Mouse (Mus musculus) right cerebral cortex, postnatal 14 days (tissue): ENCODE data around the gene Cacna1c.
A peak's percentile ranks its signal among the peaks of the same experiment; 100 is the strongest.

Source experiments
- DNase-seq: peaks from one replicate; pipeline ENCODE4 v3.0.0; 2022

Gene Cacna1c

DNA sequence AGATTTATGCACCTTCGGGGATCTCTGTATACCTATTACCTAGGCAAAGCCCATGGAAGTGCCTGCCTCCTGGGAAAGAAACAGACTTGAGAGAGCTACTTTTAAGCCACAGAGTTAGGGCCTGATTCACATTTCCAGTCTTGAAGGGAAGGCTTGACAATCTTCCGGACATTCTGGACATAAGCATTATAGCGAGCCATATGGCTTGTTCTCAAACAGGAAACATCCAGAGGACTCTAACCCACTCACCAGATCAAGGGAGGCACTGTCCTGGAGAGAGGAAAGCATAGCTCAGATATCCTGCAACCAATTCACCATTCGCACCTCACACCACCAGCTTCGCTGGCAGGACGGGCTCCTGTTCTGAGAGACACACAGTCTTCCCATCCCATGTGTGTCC lies 302.2 kb downstream of the Cacna1c start:
- no peak for DNase-seq

DNA sequence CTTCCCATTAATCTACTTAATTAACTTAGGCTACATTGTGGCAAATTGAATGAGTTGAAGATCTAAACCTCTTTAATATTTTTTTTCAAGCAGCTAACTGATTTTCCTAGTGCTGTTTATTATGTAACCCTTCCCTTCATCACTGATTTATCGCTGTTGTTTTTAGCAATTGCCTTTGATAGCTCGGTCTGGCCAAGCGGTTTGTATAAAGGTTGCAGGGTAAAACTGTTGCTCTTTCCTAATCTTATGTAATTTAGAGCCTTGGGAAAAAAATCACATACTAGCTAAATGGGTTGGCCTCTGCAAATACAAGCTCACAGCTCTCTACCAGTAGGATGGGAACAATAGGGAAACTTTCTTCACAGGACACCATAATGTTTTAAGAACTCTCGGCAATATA lies 306.8 kb downstream of the Cacna1c start:
- no peak for DNase-seq

DNA sequence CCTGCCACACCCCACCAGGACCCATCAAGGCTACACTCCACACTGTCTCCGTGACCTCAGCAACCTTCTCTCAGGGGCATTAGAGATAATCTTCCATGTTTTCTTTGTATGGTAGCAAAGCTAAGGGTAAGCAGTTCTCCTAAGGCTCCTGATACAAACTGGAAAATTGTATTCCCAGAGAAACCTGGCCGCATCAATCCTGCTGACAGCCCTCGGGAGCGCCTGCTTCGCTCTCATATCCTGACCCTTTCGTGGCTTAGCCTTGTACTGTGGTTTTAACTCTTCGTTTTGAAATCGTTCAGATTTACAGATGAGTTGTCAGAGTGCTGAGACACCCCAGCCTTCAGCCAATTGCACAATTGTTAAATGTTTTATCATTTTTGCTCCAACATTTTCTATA lies 309.2 kb downstream of the Cacna1c start:
- no peak for DNase-seq

DNA sequence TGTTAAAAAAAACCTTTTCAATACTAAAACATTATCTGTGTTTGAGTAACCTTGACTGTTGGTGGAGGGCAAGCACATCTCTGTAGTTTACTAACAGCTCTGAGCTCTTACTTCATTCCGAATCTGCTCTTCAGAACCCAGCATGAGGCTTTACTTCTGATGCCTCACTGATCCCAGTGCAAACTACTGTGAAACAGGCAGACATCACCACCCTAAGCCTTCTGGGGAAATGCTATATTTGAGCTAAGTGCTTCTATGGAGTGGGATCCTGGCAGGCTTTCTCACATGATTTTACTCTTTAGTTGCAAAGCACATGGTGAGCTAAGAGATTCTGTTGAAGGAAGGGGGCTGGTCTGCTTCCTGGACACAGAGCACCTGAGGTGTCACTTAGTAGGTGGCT lies 311.3 kb downstream of the Cacna1c start:
- DNase-seq: no peak

DNA sequence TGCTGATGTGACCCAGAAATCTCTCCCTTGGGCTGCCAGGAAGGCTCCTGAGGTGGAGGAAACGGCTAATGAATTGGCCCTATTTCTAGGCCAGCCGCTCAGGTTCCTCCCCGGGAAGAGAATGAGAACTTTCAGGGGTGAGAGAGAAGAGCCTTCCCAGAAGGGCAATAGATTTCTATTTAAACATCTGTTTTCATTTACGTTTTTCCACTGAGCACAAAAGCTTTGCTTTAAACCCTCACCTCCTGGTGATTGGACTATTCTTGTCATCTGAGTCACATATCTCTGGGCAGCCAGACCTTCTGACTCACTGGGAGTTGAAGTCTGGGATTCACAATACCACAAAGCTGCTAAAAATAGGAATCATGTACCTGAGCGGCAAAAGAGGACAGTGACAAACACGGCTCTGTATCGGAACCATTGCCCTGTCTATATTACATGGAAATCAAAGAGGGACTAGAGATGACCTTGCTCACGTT lies 312.1 kb downstream of the Cacna1c start:
- no peak for DNase-seq

DNA sequence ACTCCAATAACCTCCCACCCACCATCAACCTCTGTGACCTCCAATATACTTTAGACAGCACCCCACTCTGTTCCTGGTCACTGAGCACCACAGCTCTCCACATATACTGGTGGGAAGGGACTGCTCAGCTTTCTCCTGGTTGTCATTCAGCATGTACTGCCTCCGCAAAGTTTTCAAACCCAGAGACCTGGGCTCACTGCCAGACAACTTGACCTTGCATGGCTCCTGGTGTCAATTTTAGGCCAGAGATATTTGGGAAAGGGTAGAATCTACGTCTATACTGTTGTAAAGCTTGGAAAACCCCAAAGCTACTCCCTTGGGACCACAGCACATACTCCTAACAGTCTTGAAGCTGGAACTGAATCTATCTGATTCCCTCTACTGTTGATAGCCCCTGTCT lies 320.0 kb downstream of the Cacna1c start:
- no peak for DNase-seq

DNA sequence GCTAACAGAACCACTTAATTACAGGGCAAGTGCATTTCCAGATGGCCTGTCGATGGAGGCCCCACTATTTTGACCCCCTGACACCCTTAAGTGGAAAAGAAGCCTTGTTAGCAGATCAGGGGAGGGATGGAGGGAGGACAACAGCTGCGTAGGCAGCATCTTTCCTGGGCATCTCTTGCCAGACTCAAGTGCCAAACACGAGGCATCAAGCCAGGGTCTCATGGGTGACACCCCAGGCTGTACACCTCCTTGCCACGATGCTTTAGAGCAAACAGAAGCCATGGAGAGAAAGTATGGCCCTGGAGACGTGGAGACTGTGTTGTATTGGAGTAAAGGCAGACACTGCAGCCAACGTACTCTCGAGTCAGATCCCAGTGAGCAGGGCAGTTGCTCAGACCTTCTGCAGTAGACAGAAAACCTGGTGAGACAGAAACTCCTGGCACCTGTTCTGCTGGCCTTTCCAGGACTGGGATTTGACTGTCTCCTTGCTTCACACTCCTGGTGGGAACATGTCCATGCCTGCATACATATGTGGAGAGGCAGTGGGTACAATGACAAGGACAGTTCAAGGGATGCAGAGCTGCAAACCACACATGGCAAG lies 325.9 kb downstream of the Cacna1c start:
- DNase-seq: no peak

DNA sequence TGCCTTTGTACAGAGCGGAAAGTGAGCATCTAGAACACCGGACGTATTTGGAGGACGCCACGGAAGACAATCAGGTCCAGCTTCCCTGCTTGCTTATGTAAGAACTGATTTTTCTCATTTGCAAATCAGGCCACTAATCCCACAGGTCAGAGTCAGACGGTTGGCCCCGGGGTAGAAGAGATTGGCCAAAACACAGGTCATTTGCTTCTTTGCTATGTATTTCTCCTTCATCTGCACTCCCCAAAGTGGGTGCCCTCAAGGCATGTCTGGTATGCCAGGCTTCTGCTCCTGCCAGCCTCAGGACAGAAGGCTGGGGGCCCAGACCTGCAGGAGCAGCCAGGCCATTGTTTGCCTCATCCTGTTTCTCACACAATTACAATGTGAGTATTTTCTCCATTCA lies 328.8 kb downstream of the Cacna1c start:
- DNase-seq: no peak

DNA sequence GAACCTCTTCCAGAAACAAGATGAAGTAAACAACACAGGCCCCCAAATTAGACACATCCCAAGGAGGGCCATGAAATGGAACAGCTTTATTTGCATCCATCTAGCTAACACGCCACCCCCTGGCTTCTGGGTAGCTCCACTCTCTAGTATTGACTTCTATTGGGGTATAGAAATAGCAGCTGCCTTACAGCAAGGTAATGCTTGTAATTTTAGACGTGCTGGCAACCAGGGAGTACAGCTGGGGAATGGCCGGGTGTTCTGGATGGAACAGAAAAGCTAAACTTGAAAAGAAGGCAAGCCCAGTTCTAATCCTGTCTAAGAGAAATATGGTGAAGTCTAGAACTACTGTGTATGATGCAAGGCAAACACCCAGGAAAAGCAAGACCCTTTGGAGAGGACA lies 329.3 kb downstream of the Cacna1c start:
- DNase-seq: no peak

DNA sequence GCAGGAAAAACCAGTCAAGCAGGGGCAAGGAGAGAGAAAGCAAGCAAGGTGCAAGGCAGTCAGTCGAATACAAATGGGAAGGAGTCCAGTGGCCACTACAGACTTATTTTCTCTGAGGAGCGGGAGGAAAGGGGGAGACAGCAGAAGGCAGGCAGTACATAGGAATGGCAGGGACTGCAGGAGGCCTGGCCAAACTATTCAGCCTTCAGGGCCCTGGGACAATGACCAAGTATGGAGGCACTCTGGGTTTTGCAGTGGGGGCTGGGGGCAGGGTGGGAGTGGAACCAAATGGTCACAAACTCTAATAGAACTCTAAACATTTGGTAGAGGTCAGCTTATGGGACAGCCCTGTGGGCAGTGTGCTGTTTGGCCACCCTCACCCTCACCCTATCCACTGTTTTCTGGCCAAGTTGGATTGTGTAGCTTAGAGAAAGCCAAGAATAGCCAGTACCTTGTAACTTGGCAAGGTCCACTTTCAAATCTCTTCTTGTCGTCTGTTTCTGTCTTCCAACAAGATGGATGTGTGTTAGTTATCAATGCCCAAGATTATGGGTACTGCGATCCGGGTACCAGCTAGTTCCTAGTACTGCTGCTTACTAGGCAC lies 330.3 kb downstream of the Cacna1c start:
- no peak for DNase-seq

DNA sequence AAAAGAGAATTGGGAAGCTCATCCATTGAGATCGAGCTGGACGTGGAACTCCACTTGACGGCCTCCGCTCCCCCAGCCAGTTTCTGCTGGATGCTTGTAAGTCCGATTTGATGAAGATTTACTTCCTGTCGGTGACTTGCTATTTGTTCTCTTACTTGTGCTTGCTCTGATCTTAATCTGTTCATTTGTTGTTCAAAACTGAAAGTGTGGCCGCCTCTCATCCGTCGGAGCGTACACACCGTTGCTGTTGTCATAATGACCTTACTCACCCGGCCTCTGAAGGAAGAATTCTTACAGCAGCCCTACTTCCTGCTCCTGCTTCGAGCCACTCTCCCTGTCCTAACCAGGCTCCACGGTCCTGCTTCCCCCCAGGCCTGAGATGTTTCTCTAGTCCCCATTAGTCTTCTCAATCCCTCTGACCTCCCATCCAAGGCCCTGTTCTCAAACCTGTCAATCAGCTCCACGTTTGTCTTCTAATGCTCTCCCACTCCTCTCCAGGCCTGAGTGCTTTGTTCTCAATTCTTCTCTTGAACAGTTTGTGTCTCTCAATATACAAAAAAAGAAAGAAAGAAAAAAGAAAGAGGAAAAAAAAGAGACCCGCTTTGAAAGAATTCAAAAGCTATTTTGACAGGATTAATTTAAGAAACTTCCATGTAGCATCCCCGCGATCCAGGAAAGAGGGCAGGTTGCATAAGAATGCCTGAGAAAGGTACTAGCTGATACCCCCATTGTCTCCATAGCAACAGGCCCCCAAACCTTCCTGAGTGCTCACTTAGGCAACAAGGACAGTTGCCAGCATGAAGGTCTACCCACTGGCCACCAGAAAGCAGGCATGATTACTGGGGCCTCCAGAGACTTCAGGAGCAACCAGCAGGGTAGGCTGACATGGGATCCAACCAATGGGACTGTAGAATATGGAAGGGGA lies 331.3 kb downstream of the Cacna1c start:
- no peak for DNase-seq

DNA sequence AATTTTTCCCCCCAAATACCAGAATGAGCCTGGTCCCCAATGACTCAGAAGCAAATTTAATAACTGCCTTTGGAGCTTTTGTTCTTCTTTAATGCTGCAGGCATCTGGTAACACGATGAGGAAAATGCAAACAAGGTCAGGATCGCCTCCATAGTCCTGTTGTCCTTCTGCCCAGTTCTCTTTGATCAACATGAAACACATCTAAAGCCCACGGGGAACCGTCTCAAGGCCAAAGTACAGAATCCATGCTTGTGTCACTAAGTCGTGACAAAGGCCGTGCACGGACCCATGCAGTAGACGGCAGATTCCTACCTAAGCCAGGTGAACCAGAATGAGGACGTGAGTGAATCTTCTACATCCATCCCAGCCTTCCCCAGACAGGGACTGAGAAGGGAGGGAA lies 333.5 kb downstream of the Cacna1c start:
- DNase-seq: no peak

DNA sequence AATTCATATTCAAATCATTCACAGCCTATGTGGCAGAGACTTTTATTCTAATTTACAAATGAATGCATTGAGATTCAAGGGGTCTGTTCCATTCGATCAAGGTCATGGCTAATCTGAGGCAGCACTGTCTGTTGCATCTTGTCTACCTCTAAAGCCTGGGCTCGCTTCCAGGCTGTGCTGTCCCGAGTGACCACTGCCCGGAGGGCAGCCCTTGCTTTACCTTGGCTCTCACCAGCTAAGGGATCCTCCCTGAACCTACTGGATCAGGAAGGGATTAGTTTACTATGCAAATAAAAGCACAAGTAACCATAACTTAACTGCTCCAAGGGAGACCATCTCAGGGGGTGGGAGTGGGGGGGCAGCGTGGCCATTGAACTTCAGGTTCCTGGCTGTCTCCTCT lies 334.1 kb downstream of the Cacna1c start:
- DNase-seq: no peak

DNA sequence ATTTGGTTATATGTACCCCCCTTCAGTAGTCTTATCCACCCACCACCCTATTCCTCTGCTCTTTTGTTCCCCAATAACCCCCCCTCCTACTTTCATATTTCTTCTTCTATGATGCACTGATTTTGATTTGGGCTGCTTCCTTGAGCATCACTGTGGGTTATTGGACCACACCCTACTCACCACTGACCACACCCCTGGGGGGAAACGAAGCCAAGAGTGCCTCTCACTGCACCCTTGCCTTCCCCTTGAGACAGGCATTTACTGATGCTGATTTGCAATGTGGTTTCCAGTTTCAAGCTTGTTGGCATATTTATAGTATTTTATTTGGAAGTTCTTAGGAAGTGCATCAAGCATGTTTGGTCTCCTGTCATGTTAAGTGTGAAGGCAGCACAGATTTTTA lies 337.8 kb downstream of the Cacna1c start:
- no peak for DNase-seq

DNA sequence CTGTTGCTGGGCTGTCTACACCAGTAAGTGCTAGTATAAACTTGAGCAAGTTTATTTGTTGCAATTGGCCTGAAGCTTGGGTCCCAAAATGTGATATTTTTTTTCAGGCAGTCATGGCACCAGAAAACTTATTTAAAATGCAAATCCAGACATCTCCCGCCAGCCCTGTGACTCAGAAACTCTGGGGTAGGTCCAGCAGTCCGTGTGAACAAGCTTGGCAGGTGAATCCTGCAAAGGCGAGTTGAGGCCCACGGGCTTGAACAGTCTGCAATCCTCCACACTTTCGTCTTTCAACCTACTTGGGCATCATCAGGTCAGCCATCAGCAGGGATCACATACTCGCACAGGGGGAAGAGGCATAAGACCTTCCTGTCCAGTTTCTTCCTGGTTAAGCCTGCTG lies 344.1 kb downstream of the Cacna1c start:
- peak; percentile 27 for DNase-seq

DNA sequence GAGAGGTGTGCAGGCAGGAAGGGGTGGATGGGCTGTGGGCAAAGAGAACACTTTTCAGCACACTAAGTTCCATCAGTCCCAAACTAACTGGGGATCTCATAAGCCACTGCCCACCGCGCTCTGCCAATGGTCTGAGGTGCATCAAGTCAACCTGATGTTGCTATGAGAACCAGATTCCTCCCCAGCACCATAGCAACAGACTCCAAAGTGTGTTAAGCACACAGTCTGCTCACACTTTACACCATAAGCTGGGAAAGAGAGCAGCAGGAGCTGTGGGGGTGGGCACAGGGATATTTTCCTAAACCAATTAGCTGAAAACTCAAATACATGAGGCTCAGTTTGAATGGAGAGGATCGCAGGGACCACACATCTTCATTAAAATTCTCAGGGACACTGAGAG lies 345.1 kb downstream of the Cacna1c start:
- DNase-seq: peak; percentile 48

DNA sequence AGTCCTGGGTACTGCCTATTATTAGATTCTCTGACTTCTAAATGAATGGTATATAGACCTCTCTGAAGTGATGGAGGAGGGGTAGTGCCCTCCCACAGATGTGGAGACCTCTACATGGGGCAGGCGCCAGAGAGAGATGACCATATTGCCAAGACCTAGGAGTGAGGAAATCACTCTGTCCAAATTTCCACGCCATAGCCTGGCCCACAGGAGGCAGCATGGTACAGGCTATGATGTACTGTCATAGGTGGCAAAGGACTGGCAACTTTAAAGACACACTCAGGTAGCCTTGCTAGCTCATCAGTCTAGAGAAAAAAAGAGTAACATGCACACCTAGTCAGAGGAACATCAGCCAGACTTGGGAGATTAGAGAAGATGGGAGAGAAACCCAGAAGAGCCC lies 347.6 kb downstream of the Cacna1c start:
- DNase-seq: no peak

DNA sequence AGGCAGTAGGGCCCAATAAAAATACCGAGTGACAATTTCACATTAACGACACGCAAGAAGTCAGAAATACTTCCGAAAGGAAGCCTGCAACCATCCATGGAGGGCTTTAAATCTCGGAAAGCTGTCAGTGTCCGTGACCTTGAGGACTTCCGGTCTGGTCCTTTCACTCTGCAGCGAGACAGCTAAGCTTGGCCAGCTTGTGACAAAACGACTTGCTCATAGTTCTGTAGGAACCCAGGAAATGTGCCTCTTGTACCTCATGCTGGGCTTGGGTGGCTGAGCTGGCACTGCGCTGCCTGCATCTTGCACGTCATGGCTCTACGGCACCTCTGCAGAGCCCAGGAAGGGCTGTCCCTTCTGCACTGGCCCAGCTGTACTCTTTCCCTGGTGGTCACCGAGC lies 348.5 kb downstream of the Cacna1c start:
- DNase-seq: no peak

DNA sequence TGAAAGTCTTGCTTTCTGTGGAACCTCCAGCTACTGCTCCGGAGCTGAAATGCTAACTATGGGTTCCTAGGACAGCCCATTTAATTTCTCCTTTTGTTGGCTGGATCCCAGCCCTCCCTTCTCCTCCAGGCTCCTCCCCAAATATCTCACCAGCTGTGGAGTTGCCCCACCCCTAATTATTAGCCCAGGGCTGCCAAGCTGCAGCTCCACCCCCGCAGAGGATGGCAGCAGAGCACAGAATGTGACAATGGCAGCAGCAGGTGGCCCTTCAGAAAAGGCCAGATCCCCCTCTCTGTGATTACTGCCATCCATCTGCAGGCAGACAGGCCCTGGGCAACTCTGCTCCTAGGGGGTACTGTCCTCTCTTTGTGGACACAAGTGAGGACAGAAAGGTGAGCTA lies 350.4 kb downstream of the Cacna1c start:
- no peak for DNase-seq

DNA sequence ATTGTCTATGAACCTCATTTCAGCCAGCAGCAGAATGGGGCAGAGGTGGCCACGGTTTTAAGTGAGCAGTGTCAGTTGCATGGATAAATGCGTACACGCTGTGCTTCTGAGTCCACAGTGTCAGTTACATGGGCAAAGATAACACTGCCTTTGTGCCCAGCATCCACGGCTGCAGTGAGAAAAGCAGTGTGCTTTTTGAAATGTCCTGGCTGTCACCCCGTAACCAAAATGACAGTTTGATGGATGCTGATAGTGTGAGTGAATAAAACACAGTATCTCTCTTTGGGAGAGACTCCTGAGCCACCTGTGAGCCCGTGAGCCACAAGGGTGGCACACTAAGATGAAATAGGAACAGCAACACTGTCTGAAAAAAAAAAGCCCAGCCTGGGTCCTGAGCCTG lies 351.0 kb downstream of the Cacna1c start:
- DNase-seq: no peak

DNA sequence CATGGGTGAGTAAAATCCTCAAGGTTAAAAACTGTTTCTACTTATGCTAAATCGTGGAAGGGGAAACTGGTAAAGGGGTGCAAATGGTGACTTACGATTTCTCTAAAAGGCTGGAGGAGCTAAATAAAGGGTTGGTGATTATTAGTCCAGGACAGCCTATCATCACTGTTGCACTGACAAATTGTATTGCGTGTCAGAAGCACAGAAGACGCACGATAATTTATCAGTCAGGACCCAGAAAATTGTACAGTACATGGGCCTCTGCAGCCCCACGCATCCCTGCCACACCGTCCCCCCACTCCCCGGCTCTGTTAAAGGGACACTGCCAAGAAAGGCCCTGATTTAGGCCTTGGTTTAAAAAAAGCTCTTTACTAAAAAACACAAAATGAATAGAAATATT lies 352.7 kb downstream of the Cacna1c start:
- DNase-seq: no peak

DNA sequence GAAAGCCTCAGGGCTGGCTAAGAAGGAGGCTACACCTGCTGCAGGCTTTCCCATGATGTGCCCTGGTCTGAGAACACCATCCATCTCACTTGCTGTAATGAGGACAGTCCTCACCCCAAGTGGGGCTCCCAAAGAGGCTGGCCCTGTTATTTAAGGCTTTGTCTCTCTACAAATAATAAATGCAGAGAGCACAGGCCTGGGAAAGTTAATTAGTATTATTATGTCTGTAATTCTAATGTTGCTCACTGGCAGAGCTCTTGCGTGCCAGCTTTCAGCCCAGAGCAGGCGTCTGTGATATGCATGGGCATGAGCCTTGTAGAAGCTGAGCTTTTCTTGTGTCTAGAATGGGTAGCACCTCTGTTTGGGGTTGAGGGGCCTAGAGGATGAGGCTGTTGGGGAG lies 354.3 kb downstream of the Cacna1c start:
- DNase-seq: no peak

DNA sequence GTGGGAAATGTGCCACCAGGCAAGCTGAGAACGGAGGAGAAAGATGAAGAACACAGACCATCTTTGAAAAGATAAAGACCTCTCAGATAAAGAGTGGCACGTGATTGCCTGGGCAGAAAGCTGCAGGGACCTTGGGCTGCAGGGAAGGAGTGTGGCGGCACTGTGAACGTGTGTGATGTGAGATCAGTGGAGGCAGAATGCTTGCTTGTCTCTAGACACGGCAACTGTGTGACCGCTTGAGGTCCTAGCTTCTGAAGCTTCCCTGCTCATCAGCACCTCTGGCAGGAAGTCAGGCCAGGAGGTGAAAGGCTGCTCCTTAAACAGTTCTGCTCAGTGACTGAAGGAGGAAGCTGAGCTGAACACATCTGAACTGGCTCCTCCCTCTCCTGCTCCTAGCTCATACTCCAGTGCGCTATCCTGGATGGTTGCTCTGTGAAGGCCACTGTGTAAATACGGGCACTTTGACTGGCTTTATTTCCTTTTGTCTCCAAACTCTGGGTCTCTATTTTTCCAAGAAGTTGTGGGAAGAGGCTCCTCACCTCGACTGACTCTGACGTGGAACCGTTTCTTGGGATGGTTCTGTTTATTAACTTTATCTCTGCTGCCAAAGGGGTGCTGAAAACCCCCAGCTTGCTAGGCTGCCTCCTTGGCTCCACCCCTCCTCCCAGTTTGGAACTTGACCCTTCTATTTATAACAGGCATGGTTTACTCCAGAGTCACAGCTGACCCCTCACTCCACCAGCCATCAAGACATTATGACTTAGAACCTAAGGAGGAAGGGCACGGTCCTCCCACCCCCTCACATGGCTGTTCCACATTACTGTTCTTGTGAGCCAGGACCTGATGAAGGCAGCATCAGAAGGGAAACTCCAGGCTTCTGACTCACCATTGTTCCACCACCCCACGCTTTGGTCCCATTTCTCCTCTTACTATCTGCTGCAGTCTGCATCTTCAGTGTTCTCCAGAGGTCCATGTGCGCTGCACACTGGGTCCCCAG lies 357.0 kb downstream of the Cacna1c start:
- DNase-seq: no peak
